In the genomic region with DNA sequence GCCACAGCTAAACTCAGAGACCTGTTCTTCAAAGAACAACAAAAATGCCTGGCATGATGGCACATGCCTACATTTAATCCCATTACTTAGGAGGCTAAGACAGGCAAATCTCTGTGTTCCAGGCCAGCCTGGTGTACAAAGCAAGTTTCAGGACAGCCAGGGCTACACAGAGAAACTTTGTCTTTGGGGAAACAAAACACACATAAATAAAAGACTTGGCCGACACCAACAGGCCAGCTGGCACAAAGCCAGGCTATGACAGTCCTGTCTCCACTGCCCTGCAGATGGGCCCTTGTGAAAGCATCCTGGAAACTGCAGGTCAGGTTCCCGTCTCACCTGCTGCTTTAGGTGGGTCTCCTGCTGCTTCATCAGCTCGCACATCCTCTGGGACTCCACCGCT, we compare ENCODE assay signal across 13 mouse cellular contexts. TPM values are rescaled to one million over a fixed set of nuclear protein-coding genes. Genes with fewer than 3 reads are reported as not detected.
DNase-seq lines count a peak whose midpoint lies in the region; ATAC-seq and TF ChIP-seq lines count a peak whose summit lies in the region.
"Had no signal": no experiment of that assay in that cellular context is flagged by ENCODE, and none has a peak within 500 bp of the region (broad histone marks: within the 10 kb centered on the region; RNA-seq: fewer than 3 reads in every experiment).

No protein-coding gene starts in this region.

- no peaks in the 10 kb centered on the region for H3K9me3 ChIP-seq in hindbrain, postnatal 0 days (ENCODE audit: low read length)
- no peaks in the 10 kb centered on the region for H3K9me3 ChIP-seq in hindbrain, embryonic 14.5 days (ENCODE audit: control insufficient read depth, low read length)
- H3K9me3 ChIP-seq: embryonic facial prominence, embryonic 13.5 days; limb, embryonic 15.5 days; megakaryocyte, embryonic 14.5 days had no signal

- no peak overlapping the region for H3K4me2 ChIP-seq in hindbrain, postnatal 0 days (ENCODE audit: low read depth, low read length)
- H3K4me2 ChIP-seq in hindbrain, embryonic 14.5 days (replicated peaks) = no peak overlapping the region
- H3K4me2 ChIP-seq: embryonic facial prominence, embryonic 13.5 days; limb, embryonic 15.5 days had no signal

- H3K36me3 ChIP-seq in hindbrain, postnatal 0 days (ENCODE audit: insufficient read depth, low read length) = peaks cover 92% of the 10 kb centered on the region
- peaks cover 100% of the 10 kb centered on the region for H3K36me3 ChIP-seq in hindbrain, embryonic 14.5 days (replicated peaks; ENCODE audit: control insufficient read depth, insufficient read depth)

- TF ChIP-seq CTCF in hindbrain, postnatal 0 days (IDR thresholded peaks at IDR 0.05; ENCODE audit: low read depth) = no peak
- TF ChIP-seq CTCF in lung, adult 2 months (IDR thresholded peaks at IDR 0.05; ENCODE audit: insufficient read depth, low read length) = no peak

- no peak for TF ChIP-seq POLR2A in lung, adult 2 months (IDR thresholded peaks at IDR 0.05; ENCODE audit: borderline replicate concordance, extremely low read depth, low read depth, low read length)

- H3K27me3 ChIP-seq in hindbrain, postnatal 0 days (ENCODE audit: insufficient read depth, low read length) = no peaks in the 10 kb centered on the region
- H3K27me3 ChIP-seq in hindbrain, embryonic 14.5 days (ENCODE audit: control insufficient read depth, insufficient read depth, low read length) = no peaks in the 10 kb centered on the region
- H3K27me3 ChIP-seq: embryonic facial prominence, embryonic 13.5 days; limb, embryonic 15.5 days; megakaryocyte, embryonic 14.5 days had no signal

- no peak for ATAC-seq in hindbrain, postnatal 0 days
- no peak for ATAC-seq in hindbrain, embryonic 14.5 days (ENCODE audit: low FRiP score)
- ATAC-seq: forebrain, postnatal 0 days had no signal

- H3K4me1 ChIP-seq in hindbrain, postnatal 0 days (ENCODE audit: insufficient read depth, low read length) = no peaks in the 10 kb centered on the region
- H3K4me1 ChIP-seq in hindbrain, embryonic 14.5 days (replicated peaks; ENCODE audit: control insufficient read depth, insufficient read depth, low read length) = no peaks in the 10 kb centered on the region
- peaks cover 14% of the 10 kb centered on the region for H3K4me1 ChIP-seq in lung, adult 2 months (ENCODE audit: control insufficient read depth, insufficient read depth, low read length)

- 38% methylated on average over 4 of the region's 4 CpGs for WGBS in hindbrain, postnatal 0 days
- 66% methylated on average over 4 of the region's 4 CpGs for WGBS in hindbrain, embryonic 14.5 days
- WGBS in lung, adult 2 months = 56% methylated on average over 4 of the region's 4 CpGs

- H3K9ac ChIP-seq in hindbrain, postnatal 0 days (replicated peaks; ENCODE audit: low read length) = no peak overlapping the region
- H3K9ac ChIP-seq in hindbrain, embryonic 14.5 days = no peak overlapping the region
- H3K9ac ChIP-seq: embryonic facial prominence, embryonic 13.5 days; forebrain, postnatal 0 days; limb, embryonic 15.5 days had no signal

- DNase-seq in adrenal gland, adult (ENCODE audit: inconsistent age in 2 of 2, low spot score in 1 of 2) = peak; percentile 62 to 84
- no peak for DNase-seq in adrenal gland, adult 8-10 months
- DNase-seq in hindbrain, postnatal 0 days (ENCODE audit: low spot score) = peak; percentile 29
- no peak for DNase-seq in hindbrain, embryonic 14.5 days (ENCODE audit: low spot score)
- peak; percentile 70 for DNase-seq in lung, postnatal 10 days
- DNase-seq in lung, adult 2 months = no peak
- DNase-seq in lung, postnatal 4 days = peak; percentile 53 to 69
- no peak for DNase-seq in layer of hippocampus, postnatal 14 days (ENCODE audit: low spot score in 2 of 2)
- DNase-seq: forebrain, postnatal 0 days; right cerebral cortex, postnatal 4 days had no signal

- no peak overlapping the region for H3K27ac ChIP-seq in hindbrain, postnatal 0 days
- H3K27ac ChIP-seq in hindbrain, embryonic 14.5 days = no peak overlapping the region
- H3K27ac ChIP-seq: embryonic facial prominence, embryonic 13.5 days; limb, embryonic 15.5 days had no signal

- H3K4me3 ChIP-seq in hindbrain, postnatal 0 days (ENCODE audit: low read length) = no peak overlapping the region
- H3K4me3 ChIP-seq in hindbrain, embryonic 14.5 days (replicated peaks; ENCODE audit: low read length) = no peak overlapping the region
- no peak overlapping the region for H3K4me3 ChIP-seq in lung, adult 2 months (replicated peaks; ENCODE audit: extremely low read depth, low read depth, low read length)
- H3K4me3 ChIP-seq: embryonic facial prominence, embryonic 13.5 days; limb, embryonic 15.5 days; megakaryocyte, embryonic 14.5 days had no signal

RNA-seq across cellular contexts. Expression of a gene that starts 7.2 kb away (rescaled TPM):
- 10 to 100 TPM; 32.1 to 49.2 (median 43.5) TPM for total RNA-seq in adrenal gland, adult 8-10 months (2022)
- 55.0 and 77.7 TPM in 2 replicates for total RNA-seq in hindbrain, postnatal 0 days (2014; rRNA removed)
- polyA plus RNA-seq in hindbrain, postnatal 0 days (2015; fragmentation: Nextera tagmentation; extraction: Ambion mirVana) = 150 and 157 TPM in 2 replicates
- 127 and 128 TPM in 2 replicates for polyA plus RNA-seq in hindbrain, embryonic 14.5 days (2014; fragmentation: Nextera tagmentation; extraction: Ambion mirVana)
- 20.6 and 34.1 TPM in 2 replicates for polyA plus RNA-seq in lung, adult 2 months (2012; rRNA removed)
- 100 to 1,000 TPM; 102 to 116 TPM for total RNA-seq in layer of hippocampus, postnatal 14 days (2021)

RNA-seq across cellular contexts. Expression of a gene that starts 9.9 kb away (rescaled TPM):
- total RNA-seq in adrenal gland, adult 8-10 months (2022) = 10 to 100 TPM; 65.9 to 84.3 (median 74.4) TPM
- 31.6 and 32.2 TPM in 2 replicates for total RNA-seq in hindbrain, postnatal 0 days (2014; rRNA removed)
- 29.3 and 29.5 TPM in 2 replicates for polyA plus RNA-seq in hindbrain, postnatal 0 days (2015; fragmentation: Nextera tagmentation; extraction: Ambion mirVana)
- polyA plus RNA-seq in hindbrain, embryonic 14.5 days (2014; fragmentation: Nextera tagmentation; extraction: Ambion mirVana) = 48.5 and 52.9 TPM in 2 replicates
- polyA plus RNA-seq in lung, adult 2 months (2012; rRNA removed) = 30.0 and 36.7 TPM in 2 replicates
- 10 to 100 TPM; 39.8 to 46.9 TPM for total RNA-seq in layer of hippocampus, postnatal 14 days (2021)

RNA-seq across cellular contexts. Expression of a gene that starts 12.0 kb away (rescaled TPM):
- total RNA-seq in adrenal gland, adult 8-10 months (2022) = 10 to 100 TPM; 35.1 to 47.4 (median 43.0) TPM
- total RNA-seq in hindbrain, postnatal 0 days (2014; rRNA removed) = 11.2 and 12.0 TPM in 2 replicates
- 21.0 and 21.1 TPM in 2 replicates for polyA plus RNA-seq in hindbrain, postnatal 0 days (2015; fragmentation: Nextera tagmentation; extraction: Ambion mirVana)
- polyA plus RNA-seq in hindbrain, embryonic 14.5 days (2014; fragmentation: Nextera tagmentation; extraction: Ambion mirVana) = 28.5 and 31.3 TPM in 2 replicates
- 31.1 and 36.5 TPM in 2 replicates for polyA plus RNA-seq in lung, adult 2 months (2012; rRNA removed)
- total RNA-seq in layer of hippocampus, postnatal 14 days (2021) = 10 to 100 TPM; 31.3 to 35.7 TPM

RNA-seq across cellular contexts. Expression of a gene that starts 16.9 kb away (rescaled TPM):
- total RNA-seq in adrenal gland, adult 8-10 months (2022) = 1 to 10 TPM; 1.4 to 4.2 (median 2.8) TPM
- not detected in 2 replicates for total RNA-seq in hindbrain, postnatal 0 days (2014; rRNA removed)
- polyA plus RNA-seq in hindbrain, postnatal 0 days (2015; fragmentation: Nextera tagmentation; extraction: Ambion mirVana) = 4.1 TPM in 2 replicates
- 2.7 and 5.4 TPM in 2 replicates for polyA plus RNA-seq in hindbrain, embryonic 14.5 days (2014; fragmentation: Nextera tagmentation; extraction: Ambion mirVana)
- polyA plus RNA-seq in lung, adult 2 months (2012; rRNA removed) = 16.0 and 17.8 TPM in 2 replicates
- 1 to 10 TPM; 3.4 to 4.4 TPM for total RNA-seq in layer of hippocampus, postnatal 14 days (2021)

RNA-seq across cellular contexts. Expression of a gene that starts 30.5 kb away (rescaled TPM):
- 100 to 1,000 TPM; 104 to 120 (median 109) TPM for total RNA-seq in adrenal gland, adult 8-10 months (2022)
- total RNA-seq in hindbrain, postnatal 0 days (2014; rRNA removed) = 150 and 182 TPM in 2 replicates
- polyA plus RNA-seq in hindbrain, postnatal 0 days (2015; fragmentation: Nextera tagmentation; extraction: Ambion mirVana) = 216 and 221 TPM in 2 replicates
- 166 and 188 TPM in 2 replicates for polyA plus RNA-seq in hindbrain, embryonic 14.5 days (2014; fragmentation: Nextera tagmentation; extraction: Ambion mirVana)
- polyA plus RNA-seq in lung, adult 2 months (2012; rRNA removed) = 136 and 158 TPM in 2 replicates
- 10 to 100 TPM; 86.1 to 90.9 TPM for total RNA-seq in layer of hippocampus, postnatal 14 days (2021)

Comparison
In these comparisons a context has a peak if more than half of its experiments do, and no peak if none do; other contexts are left out.
1. DNase-seq: peak in adrenal gland, adult (2 of 2), hindbrain, postnatal 0 days (single experiment), lung, postnatal 10 days (single experiment) and lung, postnatal 4 days (2 of 2); none in adrenal gland, adult 8-10 months (single experiment), hindbrain, embryonic 14.5 days (single experiment), lung, adult 2 months (single experiment) and layer of hippocampus, postnatal 14 days (0 of 2).